Mouse (Mus musculus) heart, embryonic 12.5 days (tissue): Measurements from ENCODE around the gene 1700018B08Rik. TPM values are rescaled to one million over a fixed set of nuclear protein-coding genes. Genes with fewer than 3 reads are reported as not detected.

ENCODE experiments used
- ATAC-seq: fragments of 200-750 bp; cut with Nextera tagmentation; 2 replicates; pipeline ENCODE4 v1.8.0; 2017; ENCODE audit warnings: moderate TSS enrichment, moderate library complexity; ENCODE audit not compliant: insufficient number of reproducible peaks, low FRiP score
- H3K27ac ChIP-seq: fragments of 300-500 bp; sonication (generic); 2 replicates; pipeline ENCODE4 v1.5.1; 2016; ENCODE audit warnings: mild to moderate bottlenecking, moderate library complexity; ENCODE audit not compliant: poor library complexity, severe bottlenecking
- H3K27me3 ChIP-seq: fragments of 300-500 bp; sonication (generic); replicated peaks from 2 replicates; pipeline ENCODE4 v1.6.1; 2016; ENCODE audit warnings: mild to moderate bottlenecking, moderate library complexity
- H3K36me3 ChIP-seq: fragments of 300-500 bp; sonication (generic); 2 replicates; pipeline ENCODE4 v1.6.1; 2016; ENCODE audit warnings: mild to moderate bottlenecking, moderate library complexity
- H3K4me1 ChIP-seq: fragments of 300-500 bp; sonication (generic); replicated peaks from 2 replicates; pipeline ENCODE4 v1.6.1; 2016; ENCODE audit warnings: mild to moderate bottlenecking
- H3K4me2 ChIP-seq: fragments of 300-500 bp; sonication (generic); 2 replicates; pipeline ENCODE4 v1.6.1; 2016; ENCODE audit warnings: mild to moderate bottlenecking, moderate library complexity
- H3K4me3 ChIP-seq: fragments of 300-500 bp; sonication (generic); 2 replicates; pipeline ENCODE4 v1.5.1; 2016; ENCODE audit warnings: mild to moderate bottlenecking
- H3K9ac ChIP-seq: fragments of 300-500 bp; sonication (generic); 2 replicates; pipeline ENCODE4 v1.6.1; 2016; ENCODE audit warnings: mild to moderate bottlenecking, moderate library complexity
- H3K9me3 ChIP-seq: fragments of 300-500 bp; sonication (generic); replicated peaks from 2 replicates; pipeline ENCODE4 v1.6.1; 2016; ENCODE audit warnings: mild to moderate bottlenecking, moderate library complexity
- WGBS: fragments of 180-500 bp; shearing (Covaris S2); methylation state at CpG from one replicate; pipeline ENCODE4 v1.1.7; 2016; 5-methylcytosine and 5-hydroxymethylcytosine counted together
- polyA plus RNA-seq: library from polyadenylated mRNA; unstranded; fragments of >200 nt; fragmentation: Nextera tagmentation; extraction: Ambion mirVana; gene quantifications from 2 replicates; pipeline ENCODE4 v1.2.1, GENCODE M21; 2016

Gene 1700018B08Rik
- polyA plus RNA-seq, 1 experiment from 2014 or later, result not detected

DNA sequence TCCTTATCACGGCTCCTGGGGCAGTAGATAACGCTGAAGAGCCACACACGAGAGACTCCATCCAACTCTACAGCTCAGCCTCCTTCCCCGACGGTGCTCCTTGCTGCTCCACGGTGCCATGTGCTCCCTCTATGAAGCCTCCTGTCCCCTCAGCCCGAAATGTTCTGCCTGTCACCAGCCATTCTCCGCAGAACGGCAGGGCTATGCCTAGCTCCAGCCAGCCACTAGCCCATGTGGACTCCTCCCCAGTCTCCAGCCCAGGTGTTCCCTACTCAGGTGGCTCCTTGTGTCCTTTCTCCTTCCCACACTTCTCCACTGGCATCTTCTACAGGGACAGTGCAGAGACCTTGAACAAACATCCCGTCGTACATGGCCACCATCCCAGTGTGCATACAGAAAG is 816 bp upstream of the 1700018B08Rik start:
- WGBS, result 39% methylated on average over 11 of the region's 11 CpGs
- Histone ChIP-seq H3K27me3 (peaks cover 43% of the 10 kb centered on the region), H3K4me3 (no peak overlapping the region), H3K4me1 (peaks cover 2% of the 10 kb centered on the region; the same call in 1 of the 2 replicates), H3K9ac (no peak overlapping the region), H3K36me3 (peaks cover 9% of the 10 kb centered on the region; the same call in 1 of the 2 replicates), H3K9me3 (peaks cover 5% of the 10 kb centered on the region; the same call in 1 of the 2 replicates), H3K4me2 (no peak overlapping the region), H3K27ac (no peak overlapping the region)
- ATAC-seq, result no peak

DNA sequence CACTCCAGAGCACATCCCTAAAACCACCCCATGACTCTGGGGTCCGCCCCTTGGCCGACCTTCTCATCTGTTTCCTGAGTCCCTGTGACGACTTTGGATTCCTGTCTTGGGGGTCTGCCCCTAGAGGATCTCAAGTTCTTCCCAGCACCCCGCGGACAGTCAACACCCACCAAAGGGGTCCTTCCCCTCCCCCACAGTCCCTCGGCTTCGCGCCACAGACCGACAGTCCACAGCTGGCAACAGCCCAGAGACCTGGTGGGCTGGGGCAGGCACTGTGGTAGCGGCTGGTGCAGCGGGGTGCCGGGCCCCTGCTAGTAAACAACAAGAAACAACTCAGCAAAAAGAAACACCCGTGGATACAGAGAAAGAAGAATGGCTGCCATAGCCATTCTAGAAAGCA is 1.2 kb downstream of the 1700018B08Rik start:
- no peak overlapping the region for H3K4me3 ChIP-seq
- WGBS, result 62% methylated on average over 13 of the region's 13 CpGs

DNA sequence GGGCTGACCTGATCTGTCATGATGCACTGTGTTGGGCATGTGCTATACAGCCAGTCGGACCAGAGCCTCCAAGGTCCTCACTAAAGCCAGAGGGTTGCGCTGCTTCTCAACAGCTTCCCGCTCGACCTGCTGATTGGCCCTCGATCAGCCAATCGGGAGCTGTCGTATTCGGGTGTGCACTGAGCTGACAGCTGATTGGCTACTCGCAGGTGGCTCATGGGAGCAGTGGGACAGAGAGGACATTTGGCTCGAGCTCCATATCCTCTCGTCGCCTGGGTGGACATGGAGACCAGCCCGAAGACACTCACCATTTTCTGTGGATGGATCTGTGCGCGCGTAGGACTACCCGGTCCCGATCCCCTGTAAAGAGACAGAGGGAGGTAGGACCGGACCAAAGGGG is 2.3 kb downstream of the 1700018B08Rik start:
- Histone ChIP-seq H3K9me3 (peaks cover 5% of the 10 kb centered on the region; the same call in 1 of the 2 replicates), H3K27me3 (peaks cover 53% of the 10 kb centered on the region), H3K4me1 (no peaks in the 10 kb centered on the region), H3K27ac (no peak overlapping the region), H3K36me3 (no peaks in the 10 kb centered on the region), H3K9ac (no peak overlapping the region), H3K4me2 (no peak overlapping the region), H3K4me3 (no peak overlapping the region)
- ATAC-seq, result no peak
- 74% methylated on average over 19 of the region's 19 CpGs for WGBS

More for the DNA sequence above, 1.2 kb downstream of the 1700018B08Rik start:
- H3K4me1 ChIP-seq, result no peaks in the 10 kb centered on the region
- H3K9me3 ChIP-seq, result peaks cover 5% of the 10 kb centered on the region; the same call in 1 of the 2 replicates
- H3K27me3 ChIP-seq, result peaks cover 53% of the 10 kb centered on the region
- no peaks in the 10 kb centered on the region for H3K36me3 ChIP-seq
- ATAC-seq, result no peak
- H3K4me2 ChIP-seq, result no peak overlapping the region
- no peak overlapping the region for H3K9ac ChIP-seq
- H3K27ac ChIP-seq, result no peak overlapping the region

DNA sequence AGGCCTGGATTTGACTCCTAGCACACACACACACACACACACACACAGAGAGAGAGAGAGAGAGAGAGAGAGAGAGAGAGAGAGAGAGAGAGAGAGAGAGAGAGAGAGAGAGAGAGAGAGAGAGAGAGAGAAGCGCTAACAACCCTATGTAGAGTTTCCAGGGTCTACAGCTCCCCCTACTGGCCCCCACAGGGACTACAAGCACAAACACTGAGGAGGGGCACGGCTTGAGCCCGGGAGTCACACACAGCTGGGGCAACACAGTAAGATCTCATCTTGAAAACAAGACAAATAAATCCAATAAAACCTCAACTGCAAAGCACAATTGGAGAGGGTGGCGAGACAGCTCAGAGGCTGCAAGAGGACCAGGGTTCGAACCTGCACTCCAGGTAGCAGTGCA is 11.7 kb downstream of the 1700018B08Rik start:
- WGBS, result 47% methylated on average over 5 of the region's 5 CpGs
- no peak overlapping the region for H3K4me3 ChIP-seq
- H3K36me3 ChIP-seq, result no peaks in the 10 kb centered on the region
- H3K9me3 ChIP-seq, result no peaks in the 10 kb centered on the region
- ATAC-seq, result no peak
- no peaks in the 10 kb centered on the region for H3K4me1 ChIP-seq
- no peak overlapping the region for H3K4me2 ChIP-seq
- H3K9ac ChIP-seq, result no peak overlapping the region
- peaks cover 22% of the 10 kb centered on the region for H3K27me3 ChIP-seq
- no peak overlapping the region for H3K27ac ChIP-seq

DNA sequence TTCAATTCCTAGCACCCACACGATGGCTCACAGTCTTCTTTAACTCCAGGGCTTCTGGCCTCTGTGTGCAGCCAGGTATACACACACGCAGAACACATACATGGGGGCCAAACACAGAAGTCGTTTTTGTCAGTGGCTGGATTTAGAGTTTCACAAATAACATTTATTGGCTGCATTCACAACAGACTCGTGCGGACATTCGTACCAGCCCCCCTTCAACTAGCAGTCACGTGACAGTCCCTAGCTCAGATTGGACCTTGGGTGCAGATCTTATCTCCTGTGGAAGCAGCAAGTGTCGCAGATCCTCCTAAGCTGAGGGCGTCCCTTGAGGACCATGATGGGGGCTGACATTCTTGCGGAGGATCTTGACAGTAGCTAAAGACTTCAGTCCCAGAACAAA is 13.5 kb downstream of the 1700018B08Rik start:
- no peak overlapping the region for H3K4me3 ChIP-seq
- H3K9ac ChIP-seq, result no peak overlapping the region
- peaks cover 31% of the 10 kb centered on the region for H3K27me3 ChIP-seq
- no peak overlapping the region for H3K4me2 ChIP-seq
- H3K4me1 ChIP-seq, result no peaks in the 10 kb centered on the region
- H3K9me3 ChIP-seq, result no peaks in the 10 kb centered on the region
- WGBS, result 68% methylated on average over 10 of the region's 10 CpGs
- H3K36me3 ChIP-seq, result no peaks in the 10 kb centered on the region
- ATAC-seq, result no peak
- H3K27ac ChIP-seq, result no peak overlapping the region

DNA sequence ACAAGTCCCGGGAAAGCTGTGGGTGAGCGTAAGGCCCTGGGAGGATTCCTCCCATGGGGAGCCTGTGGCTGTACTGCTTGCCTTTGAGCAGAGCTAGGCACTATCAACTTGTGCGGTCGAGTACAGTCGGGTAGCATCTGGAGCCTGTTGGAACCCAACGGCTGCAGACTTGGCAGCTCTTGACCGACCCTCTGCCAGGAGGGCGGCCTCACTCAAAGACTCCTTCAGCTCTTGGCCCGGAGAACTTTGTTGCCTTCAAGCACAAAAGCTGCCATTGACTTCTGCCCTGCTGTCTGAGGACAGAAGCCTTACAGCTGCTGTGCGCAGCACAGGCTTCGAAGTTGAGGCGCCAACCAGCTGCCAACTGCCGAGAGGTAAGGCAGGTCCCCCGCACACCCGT is 15.3 kb downstream of the 1700018B08Rik start:
- H3K4me2 ChIP-seq, result no peak overlapping the region
- WGBS, result 81% methylated on average over 15 of the region's 15 CpGs

DNA sequence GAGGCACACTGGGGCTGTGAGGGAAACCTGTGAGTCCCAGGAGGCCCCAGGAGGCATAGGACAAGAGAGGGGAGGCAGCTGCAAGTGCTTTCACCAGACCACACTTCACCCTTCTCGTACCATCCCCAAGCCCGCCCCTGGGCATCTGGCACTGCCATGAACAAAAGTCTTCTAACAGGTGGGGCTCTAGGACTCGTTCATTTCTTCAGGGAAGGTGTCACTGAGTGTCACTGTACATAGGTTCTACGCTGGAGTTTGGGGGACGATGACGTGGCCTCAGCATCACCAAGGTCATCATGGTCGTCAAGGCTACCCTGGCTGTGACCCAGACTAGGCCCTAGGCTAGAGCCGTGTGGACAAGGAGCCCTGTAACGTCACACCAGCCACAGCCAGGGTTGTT is 16.4 kb downstream of the 1700018B08Rik start:
- H3K27ac ChIP-seq, result no peak overlapping the region
- 80% methylated on average over 9 of the region's 9 CpGs for WGBS
- no peak for ATAC-seq

More for the DNA sequence above, 15.3 kb downstream of the 1700018B08Rik start:
- Histone ChIP-seq H3K27ac (no peak overlapping the region), H3K9me3 (no peaks in the 10 kb centered on the region), H3K4me3 (no peak overlapping the region), H3K27me3 (peaks cover 31% of the 10 kb centered on the region), H3K4me1 (no peaks in the 10 kb centered on the region), H3K9ac (no peak overlapping the region), H3K36me3 (no peaks in the 10 kb centered on the region)
- ATAC-seq, result no peak

DNA sequence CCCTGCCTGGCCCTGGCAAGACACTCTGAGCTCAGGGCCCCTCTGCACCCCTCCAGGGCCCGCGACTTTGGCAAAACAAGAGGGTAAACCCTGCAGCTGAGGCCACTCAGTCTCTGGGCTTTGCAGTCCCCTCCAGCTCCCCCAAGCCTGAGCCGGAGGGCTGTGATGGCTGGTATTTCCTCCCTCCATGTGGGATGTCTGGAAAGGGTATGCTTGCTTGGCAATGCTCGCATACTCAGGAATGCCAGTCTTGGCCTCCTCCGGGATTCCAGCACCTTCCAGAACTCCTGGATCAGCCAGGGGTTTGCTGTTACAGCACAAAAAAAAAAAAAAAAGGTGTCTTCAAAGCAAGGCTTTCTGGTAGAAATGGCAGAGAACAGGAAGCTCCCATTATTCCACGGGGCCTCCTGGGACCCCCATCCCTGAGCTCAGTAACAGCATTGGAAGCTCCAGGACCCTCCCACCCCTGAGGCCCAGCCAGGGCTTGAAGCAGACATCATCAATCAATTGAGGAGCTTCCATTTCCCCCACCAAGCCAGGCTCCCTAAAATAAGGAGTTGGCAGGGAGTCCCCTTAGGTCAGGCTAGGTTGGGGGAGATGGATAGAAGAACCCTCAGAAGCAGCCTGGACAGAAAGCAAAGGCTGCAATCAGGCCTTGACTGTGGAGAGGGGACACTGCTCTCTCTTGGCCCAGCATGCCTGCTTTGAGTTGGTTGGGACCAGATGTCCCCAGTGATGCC is 17.1 kb downstream of the 1700018B08Rik start:
- H3K4me1 ChIP-seq, result no peaks in the 10 kb centered on the region
- no peak for ATAC-seq
- no peaks in the 10 kb centered on the region for H3K9me3 ChIP-seq
- no peak overlapping the region for H3K27ac ChIP-seq
- no peak overlapping the region for H3K4me2 ChIP-seq
- H3K9ac ChIP-seq, result no peak overlapping the region
- WGBS, result 58% methylated on average over 6 of the region's 6 CpGs
- H3K4me3 ChIP-seq, result no peak overlapping the region
- no peaks in the 10 kb centered on the region for H3K36me3 ChIP-seq
- H3K27me3 ChIP-seq, result peaks cover 30% of the 10 kb centered on the region

More for the DNA sequence above, 16.4 kb downstream of the 1700018B08Rik start:
- H3K4me1 ChIP-seq, result no peaks in the 10 kb centered on the region
- H3K9ac ChIP-seq, result no peak overlapping the region
- H3K27me3 ChIP-seq, result peaks cover 31% of the 10 kb centered on the region
- no peaks in the 10 kb centered on the region for H3K36me3 ChIP-seq
- no peaks in the 10 kb centered on the region for H3K9me3 ChIP-seq
- no peak overlapping the region for H3K4me2 ChIP-seq
- H3K4me3 ChIP-seq, result no peak overlapping the region

DNA sequence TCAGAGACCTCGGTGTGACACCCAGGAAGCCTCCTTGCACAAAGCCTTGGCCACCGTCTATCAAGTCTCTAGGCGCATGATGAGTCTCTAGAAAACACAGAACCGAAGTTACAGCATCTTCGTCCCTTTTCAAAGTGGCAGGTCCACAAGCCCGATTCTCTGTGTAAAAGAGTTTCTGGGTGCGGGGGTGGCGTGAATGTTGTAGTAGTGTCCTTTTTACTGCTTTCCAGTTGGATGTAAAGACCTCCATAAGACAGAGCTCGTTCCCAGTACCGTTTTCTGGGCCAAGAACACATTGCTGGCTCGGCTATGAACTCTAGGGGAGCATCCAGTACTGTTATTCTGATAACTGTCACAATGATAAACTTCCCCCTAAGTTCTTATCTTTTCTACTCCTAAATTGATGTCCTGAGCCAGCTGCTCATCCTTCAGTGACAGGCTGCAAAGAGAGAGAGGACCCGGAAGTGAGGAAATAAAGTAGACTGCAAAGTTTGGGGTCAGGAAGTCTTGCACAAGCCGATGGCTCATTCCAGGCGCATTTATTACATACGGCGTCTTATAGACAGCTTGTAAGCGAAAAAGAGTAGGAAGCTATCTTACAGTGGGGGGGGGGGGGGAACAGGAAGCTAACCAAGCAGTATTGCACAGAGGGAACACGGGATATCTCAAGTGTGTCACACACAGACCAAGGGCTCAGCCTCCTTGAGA is 18.9 kb downstream of the 1700018B08Rik start:
- no peak for ATAC-seq
- no peak overlapping the region for H3K9ac ChIP-seq

DNA sequence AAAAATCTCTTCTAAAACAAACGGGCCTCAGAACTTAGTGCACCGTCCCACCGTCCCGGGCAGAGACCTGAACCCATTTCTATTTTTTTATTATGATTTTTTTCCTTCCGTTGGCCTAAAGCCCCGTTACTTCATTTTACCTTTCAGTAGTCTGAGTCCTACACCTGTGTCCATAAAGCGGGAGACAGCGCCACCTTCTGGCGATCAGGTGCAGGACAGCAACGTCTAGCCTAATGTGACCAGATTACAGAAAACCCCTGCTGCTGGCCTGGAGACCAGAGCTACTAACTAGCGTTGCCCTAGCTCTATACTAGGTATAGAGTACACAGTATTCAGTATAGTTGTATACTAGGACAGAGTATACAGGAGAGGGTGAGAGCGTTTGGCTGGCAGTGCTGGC is 30.7 kb downstream of the 1700018B08Rik start:
- no peak overlapping the region for H3K9ac ChIP-seq
- no peaks in the 10 kb centered on the region for H3K4me1 ChIP-seq
- H3K4me3 ChIP-seq, result no peak overlapping the region
- no peak overlapping the region for H3K27ac ChIP-seq
- 6% methylated on average over 12 of the region's 12 CpGs for WGBS
- peaks cover 37% of the 10 kb centered on the region for H3K27me3 ChIP-seq
- no peaks in the 10 kb centered on the region for H3K36me3 ChIP-seq
- no peak overlapping the region for H3K4me2 ChIP-seq
- ATAC-seq, result peak; percentile 61; the same call in 1 of the 2 replicates
- H3K9me3 ChIP-seq, result no peaks in the 10 kb centered on the region

More for the DNA sequence above, 18.9 kb downstream of the 1700018B08Rik start:
- Histone ChIP-seq H3K27ac (no peak overlapping the region), H3K9me3 (no peaks in the 10 kb centered on the region), H3K4me2 (no peak overlapping the region), H3K4me1 (no peaks in the 10 kb centered on the region), H3K4me3 (no peak overlapping the region), H3K27me3 (peaks cover 15% of the 10 kb centered on the region), H3K36me3 (no peaks in the 10 kb centered on the region)
- 69% methylated on average over 18 of the region's 18 CpGs for WGBS

DNA sequence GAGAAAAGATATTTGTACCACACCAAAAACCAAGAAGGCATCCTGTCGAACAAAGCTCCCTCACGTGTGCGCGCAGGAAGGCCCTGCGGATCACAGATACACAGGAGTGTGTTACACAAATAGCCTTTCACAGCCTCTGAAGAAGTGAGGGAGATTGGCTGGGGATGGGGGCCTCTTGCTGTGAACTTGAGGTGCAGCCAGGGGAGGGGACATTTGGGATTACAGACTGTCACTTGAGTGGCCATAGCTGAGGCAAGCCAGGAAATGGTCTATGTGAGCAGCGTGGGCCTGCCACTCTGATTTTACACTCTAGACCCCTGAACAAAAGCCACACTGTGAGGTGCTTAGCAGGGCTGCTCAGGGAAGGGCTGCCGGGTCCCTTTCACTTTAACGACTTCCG is 32.4 kb downstream of the 1700018B08Rik start:
- ATAC-seq, result no peak
- Histone ChIP-seq H3K27me3 (peaks cover 37% of the 10 kb centered on the region), H3K9me3 (no peaks in the 10 kb centered on the region), H3K4me3 (no peak overlapping the region), H3K4me1 (no peaks in the 10 kb centered on the region), H3K27ac (no peak overlapping the region), H3K9ac (no peak overlapping the region), H3K4me2 (no peak overlapping the region), H3K36me3 (no peaks in the 10 kb centered on the region)
- 62% methylated on average over 9 of the region's 9 CpGs for WGBS
